15 mouse cellular contexts compared by ENCODE assay signal in the genomic region with DNA sequence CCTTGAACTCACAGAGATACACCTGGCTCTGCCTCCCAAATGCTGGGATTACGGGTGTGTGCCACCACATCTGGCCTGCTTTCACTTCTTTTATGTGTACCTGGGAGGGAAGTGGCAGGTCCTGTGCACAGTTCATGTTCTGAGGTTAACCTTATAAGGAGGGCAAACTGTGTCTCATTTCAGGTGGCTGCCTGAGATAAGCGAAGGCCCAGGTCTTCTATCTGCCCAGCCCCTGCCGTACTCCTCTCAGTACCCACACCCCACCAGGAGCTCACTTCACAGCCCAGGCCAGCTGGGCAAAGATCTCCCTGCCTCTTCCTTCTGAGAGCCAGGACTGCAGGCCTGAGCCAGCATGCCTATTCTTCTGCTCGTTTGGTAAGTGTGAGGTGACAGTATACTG. TPM values are rescaled to one million over a fixed set of nuclear protein-coding genes. Genes with fewer than 3 reads are reported as not detected.
DNase-seq lines count a peak whose midpoint lies in the region; ATAC-seq lines count a peak whose summit lies in the region.
"Had no signal": no experiment of that assay in that cellular context is flagged by ENCODE, and none has a peak within 500 bp of the region (broad histone marks: within the 10 kb centered on the region; RNA-seq: fewer than 3 reads in every experiment).

No protein-coding gene starts in this region.

- no peaks in the 10 kb centered on the region for H3K9me3 ChIP-seq in kidney, embryonic 16.5 days (ENCODE audit: low read length)
- H3K9me3 ChIP-seq in erythroblast, embryonic 14.5 days (ENCODE audit: control insufficient read depth, low read length), result peaks cover 3% of the 10 kb centered on the region
- H3K9me3 ChIP-seq in liver, embryonic 16.5 days (replicated peaks; ENCODE audit: control insufficient read depth, low read length), result no peaks in the 10 kb centered on the region
- no peaks in the 10 kb centered on the region for H3K9me3 ChIP-seq in embryonic facial prominence, embryonic 10.5 days

- 77% methylated on average over 4 of the region's 4 CpGs for WGBS in kidney, embryonic 16.5 days
- WGBS in liver, embryonic 16.5 days (ENCODE audit: insufficient replicate concordance), result 29% methylated on average over 4 of the region's 4 CpGs
- WGBS in embryonic facial prominence, embryonic 10.5 days, result 88% methylated on average over 4 of the region's 4 CpGs

- ATAC-seq in kidney, embryonic 16.5 days (ENCODE audit: low FRiP score, low TSS enrichment), result no peak
- ATAC-seq in liver, embryonic 16.5 days (ENCODE audit: low read depth), result peak; percentile 90
- ATAC-seq: hindbrain, postnatal 0 days had no signal

- no peak overlapping the region for H3K4me3 ChIP-seq in kidney, embryonic 16.5 days (ENCODE audit: low read length)
- peak overlapping the region; percentile 55 for H3K4me3 ChIP-seq in erythroblast, embryonic 14.5 days (replicated peaks)
- H3K4me3 ChIP-seq in liver, embryonic 16.5 days (ENCODE audit: low read depth, low read length), result peak overlapping the region; percentile 31
- no peak overlapping the region for H3K4me3 ChIP-seq in embryonic facial prominence, embryonic 10.5 days

- no peak overlapping the region for H3K4me2 ChIP-seq in kidney, embryonic 16.5 days (replicated peaks; ENCODE audit: low read depth, low read length)
- peak overlapping the region; percentile 50 for H3K4me2 ChIP-seq in liver, embryonic 16.5 days (ENCODE audit: low read depth, low read length)

- peak overlapping the region; percentile 17; the same call in 1 of the 2 replicates for H3K9ac ChIP-seq in kidney, embryonic 16.5 days (replicated peaks; ENCODE audit: low read length)
- H3K9ac ChIP-seq in liver, embryonic 16.5 days (ENCODE audit: low read depth, low read length), result peak overlapping the region; percentile 30

- no peak overlapping the region for H3K27ac ChIP-seq in kidney, embryonic 16.5 days (ENCODE audit: low read length)
- H3K27ac ChIP-seq in liver, embryonic 16.5 days (ENCODE audit: low read length), result peak overlapping the region; percentile 85
- H3K27ac ChIP-seq in embryonic facial prominence, embryonic 10.5 days (replicated peaks), result no peak overlapping the region; the same call in 1 of the 2 replicates
- H3K27ac ChIP-seq: hindbrain, postnatal 0 days had no signal

- H3K27me3 ChIP-seq in kidney, embryonic 16.5 days (ENCODE audit: insufficient read depth, low read length), result no peaks in the 10 kb centered on the region
- no peaks in the 10 kb centered on the region for H3K27me3 ChIP-seq in erythroblast, embryonic 14.5 days (ENCODE audit: control insufficient read depth)
- no peaks in the 10 kb centered on the region for H3K27me3 ChIP-seq in liver, embryonic 16.5 days (ENCODE audit: control insufficient read depth, insufficient read depth, low read depth, low read length)
- no peaks in the 10 kb centered on the region for H3K27me3 ChIP-seq in embryonic facial prominence, embryonic 10.5 days (replicated peaks; ENCODE audit: low read depth, poor library complexity, severe bottlenecking)

- peaks cover 6% of the 10 kb centered on the region; the same call in 1 of the 2 replicates for H3K36me3 ChIP-seq in kidney, embryonic 16.5 days (ENCODE audit: insufficient read depth, low read length)
- peaks cover 80% of the 10 kb centered on the region for H3K36me3 ChIP-seq in erythroblast, embryonic 14.5 days (ENCODE audit: control insufficient read depth)
- no peaks in the 10 kb centered on the region for H3K36me3 ChIP-seq in liver, embryonic 16.5 days (ENCODE audit: control insufficient read depth, insufficient read depth)
- H3K36me3 ChIP-seq in embryonic facial prominence, embryonic 10.5 days (replicated peaks), result peaks cover 27% of the 10 kb centered on the region

- DNase-seq in kidney, postnatal 36 days, result no peak
- DNase-seq in A20 (ENCODE audit: low read depth, low spot score) (peak; percentile 24), MN1 (ENCODE audit: low spot score) (no peak)
- DNase-seq in embryonic facial prominence, embryonic 10.5 days (ENCODE audit: low spot score), result no peak
- DNase-seq in kidney, postnatal 14 days, result no peak
- DNase-seq: kidney, postnatal 4 days; lung, adult 2 months had no signal

- peaks cover 82% of the 10 kb centered on the region for H3K4me1 ChIP-seq in kidney, embryonic 16.5 days (ENCODE audit: insufficient read depth, low read length)
- H3K4me1 ChIP-seq in erythroblast, embryonic 14.5 days (ENCODE audit: control insufficient read depth), result peaks cover 98% of the 10 kb centered on the region
- H3K4me1 ChIP-seq in liver, embryonic 16.5 days (ENCODE audit: control insufficient read depth, low read depth, low read length), result peaks cover 98% of the 10 kb centered on the region
- peaks cover 70% of the 10 kb centered on the region for H3K4me1 ChIP-seq in embryonic facial prominence, embryonic 10.5 days

RNA-seq across cellular contexts. Expression of gene Samd4b, which starts 16.2 kb away (rescaled TPM):
- 16.7 and 20.7 TPM in 2 replicates for polyA plus RNA-seq in kidney, embryonic 16.5 days (2015; fragmentation: Nextera tagmentation; extraction: Ambion mirVana)
- polyA plus RNA-seq in erythroblast, embryonic 14.5 days (2012), result 9.3 and 11.4 TPM in 2 replicates
- polyA plus RNA-seq in liver, embryonic 16.5 days (2015; fragmentation: Nextera tagmentation; extraction: Ambion mirVana), result 2.5 and 3.5 TPM in 2 replicates
- 36.0 and 38.9 TPM in 2 replicates for polyA plus RNA-seq in embryonic facial prominence, embryonic 10.5 days (2016; fragmentation: Nextera tagmentation; extraction: Ambion mirVana)

RNA-seq across cellular contexts. Expression of gene Pak4, which starts 16.3 kb away (rescaled TPM):
- polyA plus RNA-seq in kidney, embryonic 16.5 days (2015; fragmentation: Nextera tagmentation; extraction: Ambion mirVana), result 78.4 and 79.6 TPM in 2 replicates
- 16.1 and 20.0 TPM in 2 replicates for polyA plus RNA-seq in erythroblast, embryonic 14.5 days (2012)
- polyA plus RNA-seq in liver, embryonic 16.5 days (2015; fragmentation: Nextera tagmentation; extraction: Ambion mirVana), result 16.4 and 17.5 TPM in 2 replicates
- polyA plus RNA-seq in embryonic facial prominence, embryonic 10.5 days (2016; fragmentation: Nextera tagmentation; extraction: Ambion mirVana), result 70.1 and 75.8 TPM in 2 replicates

RNA-seq across cellular contexts. Expression of gene Nccrp1, which starts 34.7 kb away (rescaled TPM):
- 0.18 TPM in 1 of 2 replicates, not detected in the other for polyA plus RNA-seq in kidney, embryonic 16.5 days (2015; fragmentation: Nextera tagmentation; extraction: Ambion mirVana)
- polyA plus RNA-seq in erythroblast, embryonic 14.5 days (2012), result 0.05 and 0.09 TPM in 2 replicates
- polyA plus RNA-seq in liver, embryonic 16.5 days (2015; fragmentation: Nextera tagmentation; extraction: Ambion mirVana), result not detected in 2 replicates
- 0.10 TPM in 1 of 2 replicates, not detected in the other for polyA plus RNA-seq in embryonic facial prominence, embryonic 10.5 days (2016; fragmentation: Nextera tagmentation; extraction: Ambion mirVana)
- polyA plus RNA-seq: C2C12; heart, embryonic 16.5 days had no signal

RNA-seq across cellular contexts. Expression of gene Sycn, which starts 41.0 kb away (rescaled TPM):
- polyA plus RNA-seq in kidney, embryonic 16.5 days (2015; fragmentation: Nextera tagmentation; extraction: Ambion mirVana), result not detected in 2 replicates
- not detected in 2 replicates for polyA plus RNA-seq in erythroblast, embryonic 14.5 days (2012)
- 0.53 and 2.5 TPM in 2 replicates for polyA plus RNA-seq in liver, embryonic 16.5 days (2015; fragmentation: Nextera tagmentation; extraction: Ambion mirVana)
- not detected in 2 replicates for polyA plus RNA-seq in embryonic facial prominence, embryonic 10.5 days (2016; fragmentation: Nextera tagmentation; extraction: Ambion mirVana)
- polyA plus RNA-seq: C2C12; heart, embryonic 16.5 days; hindbrain, postnatal 0 days; lung, adult 2 months; midbrain, postnatal 0 days; neural tube, embryonic 14.5 days had no signal

RNA-seq across cellular contexts. Expression of gene Acp7, which starts 49.4 kb away (rescaled TPM):
- polyA plus RNA-seq in kidney, embryonic 16.5 days (2015; fragmentation: Nextera tagmentation; extraction: Ambion mirVana), result not detected in 2 replicates
- polyA plus RNA-seq in erythroblast, embryonic 14.5 days (2012), result not detected in 2 replicates
- not detected in 2 replicates for polyA plus RNA-seq in liver, embryonic 16.5 days (2015; fragmentation: Nextera tagmentation; extraction: Ambion mirVana)
- polyA plus RNA-seq in embryonic facial prominence, embryonic 10.5 days (2016; fragmentation: Nextera tagmentation; extraction: Ambion mirVana), result not detected in 2 replicates
- polyA plus RNA-seq: C2C12; heart, embryonic 16.5 days; neural tube, embryonic 14.5 days had no signal

Comparison
In these comparisons a context has a peak if more than half of its experiments do, and no peak if none do; other contexts are left out.
1. H3K4me3 ChIP-seq: peak in erythroblast, embryonic 14.5 days (single experiment) and liver, embryonic 16.5 days (single experiment); none in kidney, embryonic 16.5 days (single experiment) and embryonic facial prominence, embryonic 10.5 days (single experiment).